Mouse (Mus musculus) embryonic fibroblast, embryonic 13.5 days (primary cell): ENCODE measurements around the gene Amz2.

Experiments used
- CTCF ChIP-seq: IDR thresholded peaks from 2 replicates; pipeline ENCODE4 v1.5.1; 2011; ENCODE audit warnings: mild to moderate bottlenecking, control low read depth, low read length, moderate library complexity, borderline replicate concordance; ENCODE audit not compliant: insufficient read depth
- POLR2A ChIP-seq: IDR thresholded peaks from 2 replicates; pipeline ENCODE4 v1.6.1; 2011; ENCODE audit warnings: low read depth, mild to moderate bottlenecking, control low read depth, low read length, moderate library complexity

GRCm38 (mm10) chr11:109480440-109480839, 54.7 kb downstream of the Amz2 start:
- TF ChIP-seq CTCF (no peak), POLR2A (no peak)
